Mouse (Mus musculus): ENCODE measurements at regions not wholly inside any gene's neighbourhood (a gene's known extent, or its start where the extent isn't known, plus 50 kb on each side); places are given as distances from the start of the nearest gene placed in this dataset.
"Not testable (repeated sequence)": the region's sequence is repeated elsewhere in the genome, so short reads cannot be mapped to it uniquely, and the experiment has no call there.

- DNase-seq (ENCODE audit: low read depth, low spot score) = no peak
- no peak for TF ChIP-seq CTCF (IDR thresholded peaks at IDR 0.05)
- POLR2A ChIA-PET = interaction anchor here (1.1 kb wide), 1 partner anchor 51 kb away, joined by 3 read pairs; no protein-coding TSS in a partner anchor
- CTCF ChIA-PET = interaction anchor here (0.9 kb wide), 1 partner anchor 74 kb away, joined by 3 read pairs; no protein-coding TSS in a partner anchor
- ATAC-seq = no peak
- H3K27me3 ChIP-seq = no peaks in the 10 kb centered on the region
- in situ Hi-C loops (cut with MboI; ENCODE audit: low pct_unique_long_range_greater_than_20kb) = no loop called here
Observed at GRCm38 (mm10) chr12:5969556-5969955, 594.1 kb upstream of the Klhl29 start.

GRCm38 (mm10) chr12:5956141-5956540 lies 580.7 kb upstream of the Klhl29 start:
- TF ChIP-seq CTCF (IDR thresholded peaks at IDR 0.05) = no peak
- POLR2A ChIA-PET = no interaction called here
- H3K27me3 ChIP-seq = no peaks in the 10 kb centered on the region
- ATAC-seq (no peak), DNase-seq (ENCODE audit: low read depth, low spot score) (no peak)
- CTCF ChIA-PET = no interaction called here
- in situ Hi-C loops (cut with MboI; ENCODE audit: low pct_unique_long_range_greater_than_20kb) = no loop called here

GRCm38 (mm10) chr12:5955564-5955963 lies 580.1 kb upstream of the Klhl29 start:
- CTCF ChIA-PET = no interaction called here
- no peaks in the 10 kb centered on the region for H3K27me3 ChIP-seq
- no peak for TF ChIP-seq CTCF (IDR thresholded peaks at IDR 0.05)
- POLR2A ChIA-PET = no interaction called here
- DNase-seq (ENCODE audit: low read depth, low spot score) (no peak), ATAC-seq (no peak)
- in situ Hi-C loops (cut with MboI; ENCODE audit: low pct_unique_long_range_greater_than_20kb) = no loop called here

- in situ Hi-C loops (cut with MboI; ENCODE audit: low pct_unique_long_range_greater_than_20kb) = no loop called here
- ATAC-seq = no peak
- ChIA-PET CTCF (no interaction called here), POLR2A (no interaction called here)
- TF ChIP-seq CTCF (IDR thresholded peaks at IDR 0.05) = no peak
- no peak for DNase-seq (ENCODE audit: low read depth, low spot score)
- no peaks in the 10 kb centered on the region for H3K27me3 ChIP-seq
Observed at GRCm38 (mm10) chr12:5943346-5943925, 568.0 kb upstream of the Klhl29 start.

GRCm38 (mm10) chr12:5921262-5921661 lies 545.8 kb upstream of the Klhl29 start:
- DNase-seq (ENCODE audit: low read depth, low spot score) (no peak), ATAC-seq (no peak)
- ChIA-PET CTCF (no interaction called here), POLR2A (no interaction called here)
- no peaks in the 10 kb centered on the region for H3K27me3 ChIP-seq
- in situ Hi-C loops (cut with MboI; ENCODE audit: low pct_unique_long_range_greater_than_20kb) = no loop called here
- no peak for TF ChIP-seq CTCF (IDR thresholded peaks at IDR 0.05)

GRCm38 (mm10) chr12:5918030-5918429 lies 542.5 kb upstream of the Klhl29 start:
- ChIA-PET POLR2A (interaction anchor here (0.8 kb wide), 1 partner anchor 52 kb away, joined by 3 read pairs; no protein-coding TSS in a partner anchor), CTCF (interaction anchor here (1.0 to 1.7 kb wide), 2 partner anchors 14 to 58 kb away, joined by 3 read pairs; no protein-coding TSS in a partner anchor)
- DNase-seq (ENCODE audit: low read depth, low spot score) = peak; percentile 24
- ATAC-seq = peak; percentile 79
- no peaks in the 10 kb centered on the region for H3K27me3 ChIP-seq
- in situ Hi-C loops (cut with MboI; ENCODE audit: low pct_unique_long_range_greater_than_20kb) = no loop called here
- TF ChIP-seq CTCF (IDR thresholded peaks at IDR 0.05) = no peak

- ATAC-seq (no peak), DNase-seq (ENCODE audit: low read depth, low spot score) (no peak)
- ChIA-PET POLR2A (no interaction called here), CTCF (no interaction called here)
- TF ChIP-seq CTCF (IDR thresholded peaks at IDR 0.05) = no peak
- no peaks in the 10 kb centered on the region for H3K27me3 ChIP-seq
- in situ Hi-C loops (cut with MboI; ENCODE audit: low pct_unique_long_range_greater_than_20kb) = loop anchor here (5.0 kb wide), 1 partner anchor 49 kb away; no protein-coding TSS in a partner anchor
Observed at GRCm38 (mm10) chr12:5906251-5906650, 530.8 kb upstream of the Klhl29 start.

GRCm38 (mm10) chr12:5891786-5892185 lies 516.3 kb upstream of the Klhl29 start:
- H3K27me3 ChIP-seq; DNase-seq (ENCODE audit: low read depth, low spot score); CTCF ChIA-PET; in situ Hi-C loops (cut with MboI; ENCODE audit: low pct_unique_long_range_greater_than_20kb); ATAC-seq; POLR2A ChIA-PET: not testable (repeated sequence)

- POLR2A ChIA-PET = no interaction called here
- peaks cover 3% of the 10 kb centered on the region for H3K27me3 ChIP-seq
- CTCF ChIA-PET = no interaction called here
- in situ Hi-C loops (cut with MboI; ENCODE audit: low pct_unique_long_range_greater_than_20kb) = no loop called here
- DNase-seq (ENCODE audit: low read depth, low spot score) = no peak
- no peak for ATAC-seq
- no peak for TF ChIP-seq CTCF (IDR thresholded peaks at IDR 0.05)
Observed at GRCm38 (mm10) chr12:5866701-5867100, 491.2 kb upstream of the Klhl29 start.

- POLR2A ChIA-PET = no interaction called here
- no peak for TF ChIP-seq CTCF (IDR thresholded peaks at IDR 0.05)
- DNase-seq (ENCODE audit: low read depth, low spot score) = no peak
- peaks cover 3% of the 10 kb centered on the region for H3K27me3 ChIP-seq
- CTCF ChIA-PET = interaction anchor here (1.3 kb wide), 1 partner anchor 58 kb away, joined by 3 read pairs; no protein-coding TSS in a partner anchor
- no peak for ATAC-seq
- in situ Hi-C loops (cut with MboI; ENCODE audit: low pct_unique_long_range_greater_than_20kb) = loop anchor here (5.0 kb wide), 1 partner anchor 48 kb away; no protein-coding TSS in a partner anchor
Observed at GRCm38 (mm10) chr12:5859795-5860194, 484.3 kb upstream of the Klhl29 start.

GRCm38 (mm10) chr12:5856421-5856820 lies 480.9 kb upstream of the Klhl29 start:
- H3K27me3 ChIP-seq = no peaks in the 10 kb centered on the region
- CTCF ChIA-PET = no interaction called here
- no peak for TF ChIP-seq CTCF (IDR thresholded peaks at IDR 0.05)
- DNase-seq (ENCODE audit: low read depth, low spot score) (no peak), ATAC-seq (no peak)
- POLR2A ChIA-PET = no interaction called here
- in situ Hi-C loops (cut with MboI; ENCODE audit: low pct_unique_long_range_greater_than_20kb) = loop anchor here (5.0 kb wide), 1 partner anchor 51 kb away; no protein-coding TSS in a partner anchor

- ATAC-seq (no peak), DNase-seq (ENCODE audit: low read depth, low spot score) (no peak)
- in situ Hi-C loops (cut with MboI; ENCODE audit: low pct_unique_long_range_greater_than_20kb) = no loop called here
- H3K27me3 ChIP-seq = no peaks in the 10 kb centered on the region
- ChIA-PET CTCF (no interaction called here), POLR2A (no interaction called here)
- TF ChIP-seq CTCF (IDR thresholded peaks at IDR 0.05) = no peak
Observed at GRCm38 (mm10) chr12:5810427-5810826, 434.9 kb upstream of the Klhl29 start.

Measured in Patski (cell line).